Mouse (Mus musculus) ES-Bruce4 (cell line): ENCODE data around the gene Mtmr2.

Source experiments
- CTCF ChIP-seq: IDR thresholded peaks from one replicate; pipeline ENCODE4 v1.8.1; 2011; ENCODE audit warnings: low read depth, low read length
- EP300 ChIP-seq: IDR thresholded peaks from 2 replicates; pipeline ENCODE4 v1.6.1; 2011; ENCODE audit warnings: low read depth, low read length; ENCODE audit not compliant: insufficient read depth
- POLR2A ChIP-seq: IDR thresholded peaks from one replicate; pipeline ENCODE4 v1.8.1; 2011; ENCODE audit warnings: low read length; ENCODE audit not compliant: insufficient read depth

DNA sequence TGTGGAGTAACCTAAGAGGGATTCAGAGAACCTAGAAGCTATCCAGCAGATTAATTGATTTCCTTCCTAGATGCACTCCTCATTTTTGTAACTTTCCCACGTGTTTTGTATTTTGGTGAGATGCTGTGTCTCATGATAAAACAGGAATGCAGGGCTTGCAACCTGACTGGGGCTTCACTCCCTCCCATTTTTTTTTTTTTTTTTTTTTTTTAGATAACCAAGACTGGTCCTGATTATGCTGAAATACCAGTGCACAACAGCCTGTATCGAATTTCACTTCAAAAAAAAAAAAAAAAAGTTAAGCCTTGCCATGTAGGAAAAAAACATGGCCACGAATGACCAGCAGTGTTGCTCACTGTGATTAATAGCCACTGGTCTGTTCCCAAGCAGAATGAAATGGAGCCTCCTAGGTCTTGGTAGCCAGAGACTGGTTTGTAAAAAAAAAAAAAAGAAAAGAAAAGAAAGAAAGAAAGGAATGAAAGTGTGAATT lies 41.1 kb upstream of the Mtmr2 start:
- no peak for TF ChIP-seq CTCF
- TF ChIP-seq POLR2A, result no peak
- no peak for TF ChIP-seq EP300
